14 mouse cellular contexts compared by ENCODE assay signal in genomic region chr1:133279632-133280093, GRCm38 (mm10). TPM values are rescaled to one million over a fixed set of nuclear protein-coding genes. Genes with fewer than 3 reads are reported as not detected.
DNase-seq lines count a peak whose midpoint lies in the region; ATAC-seq lines count a peak whose summit lies in the region.
"Had no signal": no experiment of that assay in that cellular context is flagged by ENCODE, and none has a peak within 500 bp of the region (broad histone marks: within the 10 kb centered on the region; RNA-seq: fewer than 3 reads in every experiment).

No protein-coding gene starts in this region.

- H3K9ac ChIP-seq in midbrain, embryonic 16.5 days (ENCODE audit: low read depth, low read length), result peak overlapping the region; percentile 14; the same call in 1 of the 2 replicates
- H3K9ac ChIP-seq: limb, embryonic 13.5 days had no signal

- WGBS in midbrain, embryonic 16.5 days, result 67% methylated on average over 11 of the region's 11 CpGs

- H3K36me3 ChIP-seq in midbrain, embryonic 16.5 days (ENCODE audit: control insufficient read depth, insufficient read depth, low read length), result peaks cover 19% of the 10 kb centered on the region
- H3K36me3 ChIP-seq: G1E; limb, embryonic 13.5 days had no signal

- H3K4me1 ChIP-seq in midbrain, embryonic 16.5 days (ENCODE audit: control insufficient read depth, insufficient read depth, low read length), result peaks cover 5% of the 10 kb centered on the region
- H3K4me1 ChIP-seq: limb, embryonic 13.5 days had no signal

- H3K27me3 ChIP-seq in midbrain, embryonic 16.5 days (ENCODE audit: control insufficient read depth, insufficient read depth, low read depth, low read length), result no peaks in the 10 kb centered on the region
- H3K27me3 ChIP-seq: limb, embryonic 13.5 days had no signal

- DNase-seq in cerebellum, postnatal 14 days, result peak; percentile 55 to 57
- no peak for DNase-seq in cerebellum, adult 11-12 months
- DNase-seq in left cerebral cortex, postnatal 14 days (ENCODE audit: low spot score in 2 of 2), result peak; percentile 46 to 56
- DNase-seq in left cerebral cortex, postnatal 10 days (ENCODE audit: extremely low spot score in 1 of 2, low spot score in 2 of 2), result no peak
- peak; percentile 11 for DNase-seq in layer of hippocampus, adult 9-10 months (ENCODE audit: low spot score)
- no peak for DNase-seq in gastrocnemius, postnatal 10 days
- DNase-seq: embryo, embryonic 11 days had no signal

- H3K4me3 ChIP-seq in midbrain, embryonic 16.5 days (ENCODE audit: low read depth, low read length), result no peak overlapping the region
- H3K4me3 ChIP-seq: limb, embryonic 13.5 days; myocyte had no signal

- no peak overlapping the region for H3K4me2 ChIP-seq in midbrain, embryonic 16.5 days (ENCODE audit: low read length)
- H3K4me2 ChIP-seq: limb, embryonic 13.5 days had no signal

- no peaks in the 10 kb centered on the region for H3K9me3 ChIP-seq in midbrain, embryonic 16.5 days (replicated peaks; ENCODE audit: control insufficient read depth, low read length, poor library complexity, severe bottlenecking)
- H3K9me3 ChIP-seq: G1E; limb, embryonic 13.5 days had no signal

- peak overlapping the region; percentile 30; the same call in 1 of the 2 replicates for H3K27ac ChIP-seq in midbrain, embryonic 16.5 days (ENCODE audit: low read length)
- H3K27ac ChIP-seq: kidney, postnatal 0 days; limb, embryonic 13.5 days had no signal

- ATAC-seq in midbrain, embryonic 16.5 days, result no peak
- no peak for ATAC-seq in megakaryocyte, adult 5-6 weeks (ENCODE audit: poor library complexity, severe bottlenecking)

- intact Hi-C loops in left cerebral cortex, postnatal 14 days (cut with DNase I), result no loop called here
- intact Hi-C loops in left cerebral cortex, postnatal 10 days (cut with DNase I), result no loop called here

RNA-seq across cellular contexts. Expression of gene Golt1a, which starts 29.9 kb away (rescaled TPM):
- 1 to 10 TPM in 1 of 2 experiments, not detected in 1; 1.4 TPM for total RNA-seq in left cerebral cortex, postnatal 14 days (2021)
- under 1 TPM in 1 of 2 experiments, not detected in 1; 0.39 TPM for total RNA-seq in left cerebral cortex, postnatal 10 days (2021)
- not detected in 2 replicates for polyA plus RNA-seq in midbrain, embryonic 16.5 days (2015; fragmentation: Nextera tagmentation; extraction: Ambion mirVana)
- total RNA-seq in gastrocnemius, postnatal 10 days (2021), result not detected
- not detected in 2 replicates for total RNA-seq in megakaryocyte, adult 5-6 weeks (2015)
- not detected in 2 replicates for total RNA-seq in megakaryocyte, adult 5-6 weeks (2017)
- total RNA-seq: G1E; hematopoietic stem cell, adult 5-6 weeks had no signal
- polyA plus RNA-seq: G1E; limb, embryonic 13.5 days; myocyte had no signal

RNA-seq across cellular contexts. Expression of gene Kiss1, which starts 42.0 kb away (rescaled TPM):
- total RNA-seq in left cerebral cortex, postnatal 14 days (2021), result 1 to 10 TPM in 1 of 2 experiments, not detected in 1; 1.8 TPM
- total RNA-seq in left cerebral cortex, postnatal 10 days (2021), result not detected
- polyA plus RNA-seq in midbrain, embryonic 16.5 days (2015; fragmentation: Nextera tagmentation; extraction: Ambion mirVana), result not detected in 2 replicates
- not detected for total RNA-seq in gastrocnemius, postnatal 10 days (2021)
- not detected in 2 replicates for total RNA-seq in megakaryocyte, adult 5-6 weeks (2015)
- not detected in 2 replicates for total RNA-seq in megakaryocyte, adult 5-6 weeks (2017)
- total RNA-seq: G1E; hematopoietic stem cell, adult 5-6 weeks had no signal
- polyA plus RNA-seq: G1E; kidney, postnatal 0 days; limb, embryonic 13.5 days; myocyte had no signal

Comparison
In these comparisons a context has a peak if more than half of its experiments do, and no peak if none do; other contexts are left out.
1. DNase-seq: peak in cerebellum, postnatal 14 days (2 of 2), left cerebral cortex, postnatal 14 days (2 of 2) and layer of hippocampus, adult 9-10 months (single experiment); none in cerebellum, adult 11-12 months (single experiment), left cerebral cortex, postnatal 10 days (0 of 2) and gastrocnemius, postnatal 10 days (single experiment).